Mouse (Mus musculus) hindbrain, embryonic 13.5 days (tissue): ENCODE data around the gene Mafg. TPM values are rescaled to one million over a fixed set of nuclear protein-coding genes. Genes with fewer than 3 reads are reported as not detected.
"Not testable (repeated sequence)": the region's sequence is repeated elsewhere in the genome, so short reads cannot be mapped to it uniquely, and the experiment has no call there.

Source experiments
- ATAC-seq: fragments of 200-750 bp; cut with Nextera tagmentation; 2 replicates; pipeline ENCODE4 v1.8.0; 2017; ENCODE audit warnings: moderate TSS enrichment; ENCODE audit not compliant: low FRiP score
- H3K27ac ChIP-seq: fragments of 300-500 bp; sonication (generic); 2 replicates; pipeline ENCODE4 v1.5.1; 2015; ENCODE audit warnings: inconsistent platforms, mild to moderate bottlenecking, moderate library complexity
- H3K27me3 ChIP-seq: fragments of 300-500 bp; sonication (generic); 2 replicates; pipeline ENCODE4 v1.6.1; 2015; ENCODE audit warnings: mild to moderate bottlenecking, inconsistent platforms
- H3K36me3 ChIP-seq: fragments of 300-500 bp; sonication (generic); 2 replicates; pipeline ENCODE4 v1.6.1; 2015; ENCODE audit warnings: mild to moderate bottlenecking, inconsistent platforms
- H3K4me1 ChIP-seq: fragments of 300-500 bp; sonication (generic); replicated peaks from 2 replicates; pipeline ENCODE4 v1.6.1; 2015; ENCODE audit warnings: inconsistent platforms
- H3K4me2 ChIP-seq: fragments of 300-500 bp; sonication (generic); 2 replicates; pipeline ENCODE4 v1.6.1; 2015; ENCODE audit warnings: inconsistent platforms, mild to moderate bottlenecking, moderate library complexity
- H3K4me3 ChIP-seq: fragments of 300-500 bp; sonication (generic); 2 replicates; pipeline ENCODE4 v1.5.1; 2015; ENCODE audit warnings: mild to moderate bottlenecking, inconsistent platforms
- H3K9ac ChIP-seq: fragments of 300-500 bp; sonication (generic); 2 replicates; pipeline ENCODE4 v1.6.1; 2015; ENCODE audit warnings: mild to moderate bottlenecking, inconsistent platforms
- H3K9me3 ChIP-seq: fragments of 300-500 bp; sonication (generic); 2 replicates; pipeline ENCODE4 v1.6.1; 2016; ENCODE audit warnings: inconsistent platforms
- WGBS: fragments of 180-500 bp; shearing (Covaris S2); methylation state at CpG from one replicate; pipeline ENCODE4 v1.1.7; 2015; 5-methylcytosine and 5-hydroxymethylcytosine counted together
- polyA plus RNA-seq: library from polyadenylated mRNA; unstranded; fragments of >200 nt; fragmentation: Nextera tagmentation; extraction: Ambion mirVana; gene quantifications from 2 replicates; pipeline ENCODE4 v1.2.1, GENCODE M21; 2015

Mafg gene
- polyA plus RNA-seq, result 27.5 and 30.8 TPM in 2 replicates

DNA sequence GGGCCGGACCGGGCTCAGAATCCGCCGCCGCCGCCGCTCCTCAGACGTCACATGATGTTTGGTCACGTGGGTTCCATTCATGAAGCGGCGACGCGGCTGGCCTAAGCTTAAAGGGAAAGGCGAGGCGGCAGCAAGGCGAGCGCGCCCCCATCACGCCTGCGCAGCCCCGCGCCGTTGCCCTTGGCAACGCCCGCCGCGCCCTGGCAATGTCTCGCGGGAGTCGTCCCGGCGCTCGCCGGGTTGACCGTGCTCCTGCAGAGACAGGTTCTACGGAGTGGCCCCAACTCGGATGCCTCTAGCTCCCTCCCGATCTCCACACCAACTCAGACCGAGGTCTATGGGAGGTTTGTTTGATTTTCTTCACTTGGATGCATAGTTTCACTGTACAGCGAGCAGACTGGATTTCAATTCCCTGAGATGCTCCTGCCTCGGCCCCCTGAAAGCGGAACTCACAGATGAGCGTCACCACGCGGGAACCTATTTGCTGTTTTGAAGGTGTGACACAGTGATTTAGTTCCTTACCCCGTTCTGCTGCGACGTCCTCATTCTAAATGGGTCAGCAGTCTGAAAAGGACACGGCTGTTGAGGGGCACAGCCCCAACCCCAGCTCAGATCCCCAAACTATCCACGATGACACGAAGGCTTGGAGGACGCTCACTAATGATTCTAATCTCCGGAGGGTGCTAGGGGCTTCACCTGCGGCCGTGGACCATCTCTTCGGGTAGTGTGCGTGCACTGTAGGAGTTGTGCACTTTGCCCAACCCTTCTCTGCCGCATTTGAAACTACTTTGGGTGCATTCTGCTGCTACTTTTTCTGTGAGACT is at the start of gene Mafg:
TSS of gene Mafg (minus strand) at position 81 of the 824 bp plus-strand sequence.
- peak; percentile 87 for ATAC-seq
- 10% methylated on average over 58 of the region's 58 CpGs for WGBS
- Histone ChIP-seq H3K4me2 (peak within 1 kb of the TSS; percentile 86), H3K9ac (peak within 1 kb of the TSS; percentile 95), H3K36me3 (peaks cover 12% of the 10 kb centered on the region), H3K27me3 (no peaks in the 10 kb centered on the region), H3K27ac (peak within 1 kb of the TSS; percentile 92), H3K9me3 (no peaks in the 10 kb centered on the region), H3K4me1 (peaks cover 43% of the 10 kb centered on the region), H3K4me3 (peak within 1 kb of the TSS; percentile 94)

GRCm38 (mm10) chr11:120682683-120683082 is 49.3 kb upstream of the Mafg start:
- H3K4me1 ChIP-seq, result no peaks in the 10 kb centered on the region
- no peaks in the 10 kb centered on the region for H3K9me3 ChIP-seq
- no peak overlapping the region for H3K27ac ChIP-seq
- peaks cover 87% of the 10 kb centered on the region for H3K36me3 ChIP-seq
- H3K4me3 ChIP-seq, result no peak overlapping the region
- no peak overlapping the region for H3K9ac ChIP-seq
- no peak overlapping the region for H3K4me2 ChIP-seq
- no peak for ATAC-seq
- no peaks in the 10 kb centered on the region for H3K27me3 ChIP-seq
- WGBS, result 94% methylated on average over 5 of the region's 5 CpGs

DNA sequence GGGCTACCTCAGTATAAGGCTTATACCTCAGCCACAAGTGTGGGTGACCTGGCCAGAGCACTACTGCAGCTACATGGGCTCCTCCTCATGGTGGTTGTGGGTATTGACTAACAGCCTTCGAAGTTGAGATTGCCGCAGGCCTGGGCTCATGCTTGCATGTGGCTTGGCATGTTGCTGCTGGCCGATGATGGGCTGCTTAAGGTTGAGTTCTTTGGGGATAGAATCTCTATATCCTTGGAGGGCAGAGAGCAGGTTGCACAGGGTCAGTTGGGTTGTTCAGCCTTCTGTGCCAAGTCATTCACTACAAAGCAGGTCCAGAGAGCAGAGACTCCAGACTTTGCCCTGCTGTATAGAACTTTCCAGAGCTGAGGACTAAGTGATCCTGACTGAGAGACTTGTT is 46.5 kb upstream of the Mafg start:
- no peak overlapping the region for H3K27ac ChIP-seq
- ATAC-seq, result no peak
- H3K27me3 ChIP-seq, result no peaks in the 10 kb centered on the region
- peaks cover 12% of the 10 kb centered on the region for H3K4me1 ChIP-seq
- no peak overlapping the region for H3K9ac ChIP-seq
- H3K4me3 ChIP-seq, result no peak overlapping the region
- no peak overlapping the region for H3K4me2 ChIP-seq
- H3K9me3 ChIP-seq, result no peaks in the 10 kb centered on the region
- H3K36me3 ChIP-seq, result peaks cover 85% of the 10 kb centered on the region
- 77% methylated on average over 3 of the region's 3 CpGs for WGBS

- no peaks in the 10 kb centered on the region for H3K27me3 ChIP-seq
- WGBS, result 100% methylated on average over 4 of the region's 4 CpGs
- peak overlapping the region; percentile 6; the same call in 1 of the 2 replicates for H3K9ac ChIP-seq
- no peaks in the 10 kb centered on the region for H3K9me3 ChIP-seq
- peaks cover 56% of the 10 kb centered on the region for H3K36me3 ChIP-seq
- H3K4me2 ChIP-seq, result no peak overlapping the region
- ATAC-seq, result no peak
- no peak overlapping the region for H3K27ac ChIP-seq
- H3K4me3 ChIP-seq, result no peak overlapping the region
- peaks cover 26% of the 10 kb centered on the region for H3K4me1 ChIP-seq
These were observed 43.6 kb upstream of the Mafg start for GRCm38 (mm10) chr11:120676951-120677350.

GRCm38 (mm10) chr11:120675875-120676274 is 42.5 kb upstream of the Mafg start:
- H3K4me2 ChIP-seq, ATAC-seq, H3K4me3 ChIP-seq, H3K9me3 ChIP-seq, H3K27ac ChIP-seq, H3K27me3 ChIP-seq: not testable (repeated sequence)
- Histone ChIP-seq H3K4me1 (peaks cover 26% of the 10 kb centered on the region), H3K9ac (peak overlapping the region; percentile 24; the same call in 1 of the 2 replicates), H3K36me3 (peaks cover 49% of the 10 kb centered on the region)
- WGBS, result 92% methylated on average over 5 of the region's 5 CpGs

- WGBS, result 39% methylated on average over 12 of the region's 12 CpGs
- Histone ChIP-seq H3K4me3 (peak overlapping the region; percentile 63), H3K9me3 (no peaks in the 10 kb centered on the region), H3K9ac (peak overlapping the region; percentile 80), H3K4me1 (peaks cover 26% of the 10 kb centered on the region), H3K27ac (peak overlapping the region; percentile 90), H3K4me2 (peak overlapping the region; percentile 87), H3K27me3 (no peaks in the 10 kb centered on the region), H3K36me3 (peaks cover 27% of the 10 kb centered on the region)
- 0 out of 2 replicates have a peak, but pooled peaks have one; percentile 4 for ATAC-seq
These were observed 40.3 kb upstream of the Mafg start for GRCm38 (mm10) chr11:120673594-120674122.

GRCm38 (mm10) chr11:120672687-120673593 is 39.5 kb upstream of the Mafg start, which contains the start of gene Aspscr1:
Gene Aspscr1 (plus strand): TSS chr11:120672973.
- H3K4me3 ChIP-seq, result peak within 1 kb of the TSS; percentile 63
- H3K4me2 ChIP-seq, result peak within 1 kb of the TSS; percentile 87
- H3K9me3 ChIP-seq, result no peaks in the 10 kb centered on the region
- peak; percentile 97 for ATAC-seq
- H3K27ac ChIP-seq, result peak within 1 kb of the TSS; percentile 90
- H3K9ac ChIP-seq, result peak within 1 kb of the TSS; percentile 80
- 1% methylated on average over 83 of the region's 83 CpGs for WGBS
- no peaks in the 10 kb centered on the region for H3K27me3 ChIP-seq
- peaks cover 26% of the 10 kb centered on the region for H3K4me1 ChIP-seq
- H3K36me3 ChIP-seq, result peaks cover 20% of the 10 kb centered on the region

GRCm38 (mm10) chr11:120666617-120667016 is 33.2 kb upstream of the Mafg start:
- H3K27me3 ChIP-seq, result peaks cover 39% of the 10 kb centered on the region
- H3K36me3 ChIP-seq, result no peaks in the 10 kb centered on the region
- no peak overlapping the region for H3K4me3 ChIP-seq
- 7% methylated on average over 3 of the region's 3 CpGs for WGBS
- no peak overlapping the region for H3K4me2 ChIP-seq
- 0 out of 2 replicates have a peak overlapping the region, but pooled peaks have one; percentile 43 for H3K9ac ChIP-seq
- H3K27ac ChIP-seq, result no peak overlapping the region
- no peaks in the 10 kb centered on the region for H3K9me3 ChIP-seq
- H3K4me1 ChIP-seq, result no peaks in the 10 kb centered on the region; the same call in 1 of the 2 replicates
- no peak for ATAC-seq

- Histone ChIP-seq H3K36me3 (no peaks in the 10 kb centered on the region), H3K27me3 (peaks cover 51% of the 10 kb centered on the region), H3K9me3 (no peaks in the 10 kb centered on the region), H3K4me1 (peaks cover 9% of the 10 kb centered on the region), H3K9ac (no peak overlapping the region), H3K4me3 (no peak overlapping the region), H3K4me2 (no peak overlapping the region), H3K27ac (no peak overlapping the region)
- WGBS, result 68% methylated on average over 3 of the region's 3 CpGs
- no peak for ATAC-seq
These were observed 32.0 kb upstream of the Mafg start for GRCm38 (mm10) chr11:120665406-120665805.

GRCm38 (mm10) chr11:120663714-120664113 is 30.3 kb upstream of the Mafg start:
- H3K4me2 ChIP-seq, result no peak overlapping the region
- peaks cover 68% of the 10 kb centered on the region for H3K27me3 ChIP-seq
- no peak overlapping the region for H3K4me3 ChIP-seq
- H3K9me3 ChIP-seq, result no peaks in the 10 kb centered on the region
- 70% methylated on average over 5 of the region's 5 CpGs for whole genome bisulfite sequencing
- ATAC-seq, result no peak
- no peak overlapping the region for H3K9ac ChIP-seq
- no peaks in the 10 kb centered on the region for H3K36me3 ChIP-seq
- H3K4me1 ChIP-seq, result peaks cover 21% of the 10 kb centered on the region
- no peak overlapping the region for H3K27ac ChIP-seq

GRCm38 (mm10) chr11:120662759-120663158 is 29.4 kb upstream of the Mafg start:
- WGBS, result 49% methylated on average over 6 of the region's 6 CpGs
- Histone ChIP-seq H3K4me3 (no peak overlapping the region), H3K4me2 (no peak overlapping the region), H3K9ac (no peak overlapping the region), H3K9me3 (no peaks in the 10 kb centered on the region), H3K36me3 (no peaks in the 10 kb centered on the region), H3K27me3 (peaks cover 78% of the 10 kb centered on the region), H3K27ac (no peak overlapping the region), H3K4me1 (peaks cover 21% of the 10 kb centered on the region)
- ATAC-seq, result no peak

DNA sequence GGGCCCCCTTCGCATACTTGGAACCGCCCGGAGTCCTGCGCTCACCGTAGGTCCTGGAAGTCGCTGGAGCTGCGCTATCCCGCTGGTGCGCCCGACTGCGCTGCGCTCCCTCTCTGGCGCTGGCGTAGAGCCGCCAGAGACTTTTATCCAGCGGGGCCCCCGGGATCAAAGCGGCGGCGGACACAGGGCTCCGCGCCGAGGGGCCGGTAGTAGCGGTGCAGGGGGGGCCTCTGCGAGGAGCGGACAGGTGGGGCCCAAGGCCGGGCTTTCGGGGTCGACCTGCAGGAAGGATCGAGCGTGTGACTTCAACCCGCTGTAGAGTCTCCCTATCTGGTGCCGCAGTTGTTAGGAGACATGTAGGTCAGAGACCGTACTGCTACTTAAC is 27.7 kb upstream of the Mafg start, which contains the start of gene Notum:
TSS of gene Notum (minus strand) at position 100 of the 385 bp plus-strand sequence.
- H3K9me3 ChIP-seq, result no peaks in the 10 kb centered on the region
- peak within 1 kb of the TSS; percentile 60 for H3K4me2 ChIP-seq
- ATAC-seq, result no peak
- H3K27ac ChIP-seq, result no peak within 1 kb of the TSS
- H3K36me3 ChIP-seq, result no peaks in the 10 kb centered on the region
- H3K27me3 ChIP-seq, result peaks cover 94% of the 10 kb centered on the region
- WGBS, result under 1% methylated on average over 35 of the region's 35 CpGs
- H3K9ac ChIP-seq, result peak within 1 kb of the TSS; percentile 51
- H3K4me1 ChIP-seq, result peaks cover 21% of the 10 kb centered on the region
- H3K4me3 ChIP-seq, result peak within 1 kb of the TSS; percentile 40
